Mouse (Mus musculus) limb, embryonic 13.5 days (tissue): ENCODE data around the gene Klf13. TPM values are rescaled to one million over a fixed set of nuclear protein-coding genes. Genes with fewer than 3 reads are reported as not detected.

Experiments used
- ATAC-seq: fragments of 200-750 bp; cut with Nextera tagmentation; 2 replicates; pipeline ENCODE4 v1.8.0; 2017; ENCODE audit warnings: low read depth, moderate number of reproducible peaks, moderate TSS enrichment; ENCODE audit not compliant: low FRiP score
- H3K27ac ChIP-seq: fragments of 300-500 bp; sonication (generic); 2 replicates; pipeline ENCODE4 v1.5.1; 2015; ENCODE audit warnings: inconsistent platforms, mild to moderate bottlenecking, moderate library complexity
- H3K27me3 ChIP-seq: fragments of 300-500 bp; sonication (generic); 2 replicates; pipeline ENCODE4 v1.6.1; 2015; ENCODE audit warnings: mild to moderate bottlenecking, inconsistent platforms
- H3K36me3 ChIP-seq: fragments of 300-500 bp; sonication (generic); 2 replicates; pipeline ENCODE4 v1.6.1; 2015; ENCODE audit warnings: inconsistent platforms, mild to moderate bottlenecking, moderate library complexity
- H3K4me1 ChIP-seq: fragments of 300-500 bp; sonication (generic); 2 replicates; pipeline ENCODE4 v1.6.1; 2015; ENCODE audit warnings: inconsistent platforms
- H3K4me2 ChIP-seq: fragments of 300-500 bp; sonication (generic); replicated peaks from 2 replicates; pipeline ENCODE4 v1.6.1; 2015; ENCODE audit warnings: inconsistent platforms, mild to moderate bottlenecking, moderate library complexity
- H3K4me3 ChIP-seq: fragments of 300-500 bp; sonication (generic); 2 replicates; pipeline ENCODE4 v1.5.1; 2015; ENCODE audit warnings: moderate library complexity, mild to moderate bottlenecking, inconsistent platforms
- H3K9ac ChIP-seq: fragments of 300-500 bp; sonication (generic); 2 replicates; pipeline ENCODE4 v1.6.1; 2015; ENCODE audit warnings: mild to moderate bottlenecking, inconsistent platforms
- H3K9me3 ChIP-seq: fragments of 300-500 bp; sonication (generic); 2 replicates; pipeline ENCODE4 v1.6.1; 2016; ENCODE audit warnings: inconsistent platforms
- WGBS: fragments of 180-500 bp; shearing (Covaris S2); methylation state at CpG from one replicate; pipeline ENCODE4 v1.1.7; 2015; 5-methylcytosine and 5-hydroxymethylcytosine counted together
- polyA plus RNA-seq: library from polyadenylated mRNA; unstranded; fragments of >200 nt; fragmentation: Nextera tagmentation; extraction: Ambion mirVana; gene quantifications from 2 replicates; pipeline ENCODE4 v1.2.1, GENCODE M21; 2015

Gene Klf13
- polyA plus RNA-seq, 1 experiment from 2014 or later = 20.9 TPM

- no peak overlapping the region for H3K4me3 ChIP-seq
- H3K9ac ChIP-seq = no peak overlapping the region
- H3K4me1 ChIP-seq = peaks cover 31% of the 10 kb centered on the region
- 88% methylated on average over 12 of the region's 12 CpGs for WGBS
- no peaks in the 10 kb centered on the region for H3K27me3 ChIP-seq
- H3K36me3 ChIP-seq = 0 out of 2 replicates have a peak, but pooled peaks cover 3% of the 10 kb centered on the region
- no peak overlapping the region for H3K27ac ChIP-seq
- no peak for ATAC-seq
- no peaks in the 10 kb centered on the region for H3K9me3 ChIP-seq
- H3K4me2 ChIP-seq = no peak overlapping the region
Observed at GRCm38 (mm10) chr7:63918771-63919768, 19.6 kb downstream of the Klf13 start.

DNA sequence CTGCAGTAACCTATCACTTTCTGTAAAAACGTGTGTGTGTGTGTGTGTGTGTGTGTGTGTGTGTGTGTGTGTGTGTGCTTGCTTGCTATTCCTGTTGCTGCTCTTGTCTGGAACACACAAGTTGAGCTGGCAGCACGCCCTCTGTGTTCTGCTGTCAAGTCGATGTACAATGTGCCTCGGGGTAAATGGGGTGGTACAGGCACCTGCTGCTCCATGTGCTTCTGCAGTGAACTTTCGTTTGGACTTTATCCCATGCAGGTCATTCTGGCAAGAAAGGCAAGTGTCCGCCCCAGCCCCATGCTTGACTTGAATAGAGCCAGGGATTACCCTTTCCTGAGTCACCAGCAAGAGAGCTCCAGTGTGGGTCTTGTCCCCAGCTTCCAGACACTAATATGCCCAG lies 21.0 kb downstream of the Klf13 start:
- Histone ChIP-seq H3K36me3 (0 out of 2 replicates have a peak, but pooled peaks cover 3% of the 10 kb centered on the region), H3K4me3 (no peak overlapping the region), H3K4me2 (no peak overlapping the region), H3K9ac (no peak overlapping the region), H3K4me1 (peaks cover 35% of the 10 kb centered on the region), H3K27ac (no peak overlapping the region), H3K9me3 (no peaks in the 10 kb centered on the region), H3K27me3 (no peaks in the 10 kb centered on the region)
- ATAC-seq = no peak
- WGBS = 71% methylated on average over 6 of the region's 6 CpGs

DNA sequence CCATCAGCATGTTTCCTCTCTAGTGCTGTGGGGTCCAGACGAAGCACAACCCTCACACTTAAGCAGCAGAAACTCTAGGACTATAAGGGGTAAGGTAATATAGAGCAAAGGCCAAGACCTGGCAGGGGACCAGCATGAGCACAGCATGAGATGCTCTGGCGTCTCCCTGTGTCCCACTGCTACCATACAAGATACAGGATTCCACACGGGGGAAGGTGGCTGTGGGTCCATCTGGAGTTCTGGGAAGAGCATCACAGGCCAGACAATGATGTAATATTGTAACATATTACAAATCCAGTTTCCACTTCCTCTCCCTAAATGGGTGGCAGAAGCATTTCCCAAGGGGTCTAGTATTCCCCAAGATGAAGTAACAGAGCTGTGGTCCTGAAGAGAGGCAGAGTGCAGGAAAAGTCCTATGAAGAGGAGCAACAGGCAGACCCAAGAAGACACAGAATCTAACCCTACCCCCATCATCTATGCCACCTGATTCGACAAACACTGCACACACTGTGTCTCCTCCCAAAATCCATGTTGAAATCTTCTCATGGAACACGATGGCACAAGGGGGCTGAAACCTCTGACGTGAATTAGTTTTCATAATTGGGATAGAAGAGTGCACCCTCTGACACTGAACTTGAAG lies 22.3 kb downstream of the Klf13 start, which contains the start of gene E030018B13Rik:
Gene E030018B13Rik (plus strand): TSS at position 590 of the 640 bp plus-strand sequence.
- H3K4me1 ChIP-seq = peaks cover 38% of the 10 kb centered on the region
- no peak within 1 kb of the TSS for H3K4me3 ChIP-seq
- WGBS = 87% methylated on average over 6 of the region's 6 CpGs
- 0 out of 2 replicates have a peak, but pooled peaks cover 3% of the 10 kb centered on the region for H3K36me3 ChIP-seq
- H3K27me3 ChIP-seq = no peaks in the 10 kb centered on the region
- no peak within 1 kb of the TSS for H3K9ac ChIP-seq
- no peak within 1 kb of the TSS for H3K27ac ChIP-seq
- H3K9me3 ChIP-seq = no peaks in the 10 kb centered on the region
- ATAC-seq = no peak
- no peak within 1 kb of the TSS for H3K4me2 ChIP-seq

- Histone ChIP-seq H3K9ac (no peak overlapping the region), H3K36me3 (0 out of 2 replicates have a peak, but pooled peaks cover 3% of the 10 kb centered on the region), H3K27ac (no peak overlapping the region), H3K4me2 (no peak overlapping the region), H3K9me3 (no peaks in the 10 kb centered on the region), H3K4me1 (peaks cover 53% of the 10 kb centered on the region), H3K27me3 (no peaks in the 10 kb centered on the region), H3K4me3 (no peak overlapping the region)
- WGBS = 90% methylated on average over 2 of the region's 2 CpGs
- ATAC-seq = no peak
Observed at GRCm38 (mm10) chr7:63914891-63915290, 23.8 kb downstream of the Klf13 start.

- peak overlapping the region; percentile 58 for H3K27ac ChIP-seq
Observed at GRCm38 (mm10) chr7:63913724-63914692, 24.7 kb downstream of the Klf13 start.

GRCm38 (mm10) chr7:63912924-63913723 lies 25.6 kb downstream of the Klf13 start:
- Histone ChIP-seq H3K4me2 (no peak overlapping the region), H3K27ac (peak overlapping the region; percentile 58), H3K4me1 (peaks cover 62% of the 10 kb centered on the region), H3K9ac (no peak overlapping the region), H3K27me3 (no peaks in the 10 kb centered on the region), H3K36me3 (0 out of 2 replicates have a peak, but pooled peaks cover 3% of the 10 kb centered on the region), H3K4me3 (no peak overlapping the region), H3K9me3 (no peaks in the 10 kb centered on the region)
- ATAC-seq = no peak
- 48% methylated on average over 11 of the region's 12 CpGs for WGBS

More at GRCm38 (mm10) chr7:63913724-63914692, 24.7 kb downstream of the Klf13 start:
- H3K27me3 ChIP-seq = no peaks in the 10 kb centered on the region
- ATAC-seq = no peak
- no peak overlapping the region for H3K4me3 ChIP-seq
- 0 out of 2 replicates have a peak, but pooled peaks cover 3% of the 10 kb centered on the region for H3K36me3 ChIP-seq
- WGBS = 43% methylated on average over 10 of the region's 10 CpGs
- no peak overlapping the region for H3K4me2 ChIP-seq
- H3K4me1 ChIP-seq = peaks cover 56% of the 10 kb centered on the region
- H3K9me3 ChIP-seq = no peaks in the 10 kb centered on the region
- no peak overlapping the region for H3K9ac ChIP-seq

- Histone ChIP-seq H3K9ac (no peak overlapping the region), H3K4me1 (peaks cover 63% of the 10 kb centered on the region)
Observed at GRCm38 (mm10) chr7:63912234-63912810, 26.4 kb downstream of the Klf13 start.

DNA sequence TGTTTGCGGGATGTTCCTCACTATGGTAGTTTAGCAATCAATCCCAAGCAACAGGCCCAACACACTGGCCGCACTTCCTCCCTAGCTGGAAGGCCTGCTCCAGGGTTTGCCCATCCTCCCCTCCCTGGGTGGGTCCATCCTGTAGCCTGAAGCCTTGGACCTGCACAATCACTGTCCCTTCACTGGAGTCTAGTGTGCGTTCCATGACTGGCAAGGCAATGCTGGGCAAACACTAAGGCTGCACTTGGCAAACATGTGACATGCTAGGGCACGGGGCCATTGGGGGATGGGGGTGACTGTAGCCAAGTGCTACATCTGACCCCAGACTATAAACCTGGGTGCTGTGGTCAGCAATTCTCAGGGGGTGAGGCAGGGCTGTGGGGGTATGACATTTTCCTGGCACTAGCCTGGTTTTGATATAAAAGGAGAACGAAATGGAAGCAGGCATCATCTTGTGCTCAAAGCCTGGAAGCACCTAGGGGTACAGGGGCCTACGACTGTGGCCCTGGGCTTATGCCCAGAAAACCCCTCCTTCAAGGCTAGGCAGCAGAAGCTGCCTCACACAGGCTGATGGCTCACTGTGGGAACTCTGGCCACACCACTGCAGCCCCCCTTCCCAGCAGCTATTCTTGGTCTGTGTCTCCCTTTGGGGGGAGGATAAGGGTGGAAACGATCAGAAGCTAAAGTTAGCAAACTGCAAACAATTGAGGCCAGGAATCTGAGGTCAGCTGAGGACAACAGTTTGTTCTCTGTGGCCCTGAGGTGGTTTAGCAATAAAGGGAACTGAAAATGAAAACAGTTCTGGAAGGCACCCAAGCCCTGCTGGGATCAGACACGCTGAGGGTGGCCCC lies 27.1 kb downstream of the Klf13 start:
- H3K27me3 ChIP-seq = no peaks in the 10 kb centered on the region
- H3K4me2 ChIP-seq = no peak overlapping the region
- peak overlapping the region; percentile 28; the same call in 1 of the 2 replicates for H3K27ac ChIP-seq
- no peaks in the 10 kb centered on the region for H3K9me3 ChIP-seq
- WGBS = 52% methylated on average over 8 of the region's 8 CpGs
- no peaks in the 10 kb centered on the region for H3K36me3 ChIP-seq
- peaks cover 63% of the 10 kb centered on the region for H3K4me1 ChIP-seq
- no peak overlapping the region for H3K9ac ChIP-seq
- no peak overlapping the region for H3K4me3 ChIP-seq
- ATAC-seq = no peak

More at GRCm38 (mm10) chr7:63912234-63912810, 26.4 kb downstream of the Klf13 start:
- H3K9me3 ChIP-seq = no peaks in the 10 kb centered on the region
- ATAC-seq = peak; percentile 28; the same call in 1 of the 2 replicates
- H3K36me3 ChIP-seq = 0 out of 2 replicates have a peak, but pooled peaks cover 2% of the 10 kb centered on the region
- H3K4me2 ChIP-seq = no peak overlapping the region
- H3K27ac ChIP-seq = peak overlapping the region; percentile 18; the same call in 1 of the 2 replicates
- 28% methylated on average over 7 of the region's 7 CpGs for WGBS
- H3K4me3 ChIP-seq = no peak overlapping the region
- no peaks in the 10 kb centered on the region for H3K27me3 ChIP-seq

DNA sequence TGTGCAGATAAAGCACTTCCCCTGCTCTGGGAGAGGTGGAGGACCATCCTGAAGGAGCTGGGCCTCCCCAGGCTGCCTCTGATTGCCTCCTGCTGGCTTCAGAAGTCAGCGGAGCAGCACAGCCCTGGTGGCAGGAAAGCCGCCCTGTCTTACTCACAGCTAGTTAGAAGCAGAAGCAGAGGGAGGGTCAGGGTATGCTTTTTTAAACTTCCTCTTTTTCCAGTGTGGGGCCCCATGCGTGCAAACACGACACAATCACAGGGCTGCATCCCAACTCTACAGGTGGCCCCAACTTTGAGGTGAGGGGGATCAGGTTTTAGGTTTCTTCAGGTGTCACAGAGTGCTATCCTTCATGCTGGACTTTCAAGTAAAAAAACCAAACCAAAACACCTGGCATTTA lies 27.8 kb downstream of the Klf13 start:
- WGBS = 21% methylated on average over 4 of the region's 4 CpGs

DNA sequence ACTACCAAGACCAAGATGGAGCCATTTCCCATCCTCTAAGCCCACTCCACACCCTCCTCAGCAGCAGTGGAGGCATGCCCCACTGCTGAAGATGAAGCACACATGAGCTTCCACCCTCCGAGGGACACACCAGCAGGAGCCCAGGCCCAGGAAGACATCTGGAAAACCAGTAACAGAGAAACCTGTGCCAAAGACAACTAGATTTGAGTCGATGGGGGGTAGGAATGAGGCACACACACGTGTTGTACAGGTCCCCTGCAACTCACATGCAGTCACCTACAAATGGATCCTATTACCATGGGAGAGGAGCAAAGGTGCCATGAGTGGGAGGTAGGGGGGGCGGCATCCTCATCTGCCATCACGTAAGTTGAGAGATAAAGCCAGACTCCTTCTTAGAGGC lies 28.5 kb downstream of the Klf13 start:
- no peak overlapping the region for H3K4me2 ChIP-seq
- H3K4me3 ChIP-seq = no peak overlapping the region
- no peak overlapping the region for H3K27ac ChIP-seq
- H3K9ac ChIP-seq = no peak overlapping the region
- H3K4me1 ChIP-seq = peaks cover 63% of the 10 kb centered on the region
- H3K27me3 ChIP-seq = no peaks in the 10 kb centered on the region
- no peaks in the 10 kb centered on the region for H3K9me3 ChIP-seq
- 54% methylated on average over 5 of the region's 5 CpGs for WGBS
- no peaks in the 10 kb centered on the region for H3K36me3 ChIP-seq
- no peak for ATAC-seq

More for the DNA sequence above, 27.8 kb downstream of the Klf13 start:
- no peaks in the 10 kb centered on the region for H3K27me3 ChIP-seq
- H3K4me2 ChIP-seq = no peak overlapping the region
- H3K4me1 ChIP-seq = peaks cover 63% of the 10 kb centered on the region
- no peak for ATAC-seq
- peak overlapping the region; percentile 28; the same call in 1 of the 2 replicates for H3K27ac ChIP-seq
- no peaks in the 10 kb centered on the region for H3K36me3 ChIP-seq
- H3K9ac ChIP-seq = no peak overlapping the region
- no peaks in the 10 kb centered on the region for H3K9me3 ChIP-seq
- no peak overlapping the region for H3K4me3 ChIP-seq
